Mouse (Mus musculus): ENCODE data around the gene Arid1b.

Arid1b gene

DNA sequence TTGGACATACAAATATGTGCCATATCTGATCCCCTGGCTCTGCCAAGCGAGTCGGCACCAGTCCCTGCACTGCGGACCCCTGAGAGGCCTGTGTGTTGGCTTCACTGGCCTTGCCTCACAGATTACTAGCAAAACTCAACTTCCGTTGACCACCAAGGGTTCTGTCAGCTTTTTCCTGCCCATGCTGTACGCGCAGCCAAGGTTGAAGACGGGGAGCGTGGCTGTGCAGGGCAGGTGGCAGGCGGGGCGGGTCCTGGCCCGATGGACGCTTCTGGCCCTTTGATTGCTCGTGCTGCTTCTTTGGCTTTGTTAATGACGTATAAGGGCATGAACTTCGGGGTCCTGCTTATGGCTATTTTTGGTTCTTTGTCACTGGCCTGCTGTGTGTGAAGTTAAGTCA is 253.6 kb downstream of the Arid1b start:
- DNase-seq (ENCODE audit: low spot score) = no peak

DNA sequence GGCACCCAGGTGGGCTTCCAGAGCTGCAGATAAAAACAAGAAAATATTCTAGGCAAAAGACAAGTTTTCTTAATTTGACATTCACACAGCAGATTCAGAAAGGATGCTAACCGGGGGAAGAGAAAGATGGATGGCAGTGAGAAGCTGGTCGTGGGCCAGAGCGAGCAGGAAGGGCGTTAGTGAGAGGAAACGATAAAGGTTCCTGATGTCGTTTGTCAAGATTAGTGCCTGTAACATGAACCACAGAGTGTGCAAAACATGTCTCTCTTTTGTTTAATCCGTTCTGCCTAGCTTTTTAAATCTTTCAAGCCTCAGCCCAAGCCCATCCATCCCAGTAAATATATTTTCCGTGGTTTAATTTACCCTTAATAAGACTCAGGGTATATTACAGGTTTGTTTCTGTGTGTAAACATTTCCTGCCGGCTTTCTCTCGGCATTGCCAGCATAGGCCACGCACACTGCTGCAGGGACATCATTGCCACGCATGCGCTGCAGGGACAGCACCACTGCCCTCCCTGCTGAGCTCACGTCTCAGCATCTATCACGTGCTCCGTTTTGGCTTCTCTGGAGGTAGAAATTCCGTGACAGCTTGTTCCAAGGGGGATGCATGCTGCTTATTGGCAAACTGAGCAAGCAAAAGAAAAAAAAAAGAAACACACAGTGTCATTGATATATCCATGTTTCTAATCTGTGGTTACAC is 255.0 kb downstream of the Arid1b start:
- no peak for DNase-seq (ENCODE audit: low spot score)

DNA sequence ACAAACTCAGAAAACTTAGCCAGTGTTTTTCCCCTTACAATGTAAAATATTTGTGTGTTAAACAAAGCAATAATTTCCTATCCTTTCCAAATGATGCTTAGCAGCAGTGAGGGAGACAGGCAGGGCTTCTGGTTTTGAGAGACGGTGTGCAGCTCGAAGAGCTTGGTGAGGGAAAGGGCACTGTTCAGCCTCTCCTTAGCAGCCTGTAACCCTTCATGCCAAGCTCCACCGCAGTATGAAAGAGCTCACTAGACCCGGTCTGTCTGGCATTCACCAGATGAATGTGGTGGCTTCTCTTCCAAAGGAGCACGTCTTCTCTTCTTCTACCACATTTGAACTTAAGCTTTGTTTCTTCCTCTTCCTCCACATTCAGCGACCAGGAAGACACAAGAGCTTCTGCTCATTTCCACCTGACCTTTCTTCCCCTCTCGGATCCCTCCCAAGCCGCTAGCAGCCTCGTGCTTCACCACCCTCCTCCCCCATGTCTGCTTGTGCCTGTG is 255.6 kb downstream of the Arid1b start:
- no peak for DNase-seq (ENCODE audit: low spot score)

DNA sequence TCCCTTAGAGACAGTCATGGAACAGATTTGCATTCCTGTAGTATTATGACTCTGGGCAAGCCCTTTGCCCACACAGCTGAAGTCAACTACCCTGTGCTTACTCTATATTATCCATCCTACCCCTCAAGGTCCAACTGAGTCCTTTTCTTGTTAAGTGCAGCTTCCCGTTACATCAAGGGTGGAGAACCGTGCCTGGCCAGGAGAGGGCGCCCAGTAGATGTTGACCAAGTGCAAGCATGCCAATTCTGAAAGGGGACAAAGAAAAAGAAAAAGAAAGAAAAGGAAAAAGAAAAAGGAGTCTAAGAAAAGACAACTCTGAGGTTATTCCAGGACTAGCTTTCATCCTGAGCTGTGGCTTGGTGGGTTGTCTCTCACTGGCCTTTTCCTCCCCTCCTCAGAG is 258.3 kb downstream of the Arid1b start:
- peak; percentile 71 for DNase-seq (ENCODE audit: low spot score)

DNA sequence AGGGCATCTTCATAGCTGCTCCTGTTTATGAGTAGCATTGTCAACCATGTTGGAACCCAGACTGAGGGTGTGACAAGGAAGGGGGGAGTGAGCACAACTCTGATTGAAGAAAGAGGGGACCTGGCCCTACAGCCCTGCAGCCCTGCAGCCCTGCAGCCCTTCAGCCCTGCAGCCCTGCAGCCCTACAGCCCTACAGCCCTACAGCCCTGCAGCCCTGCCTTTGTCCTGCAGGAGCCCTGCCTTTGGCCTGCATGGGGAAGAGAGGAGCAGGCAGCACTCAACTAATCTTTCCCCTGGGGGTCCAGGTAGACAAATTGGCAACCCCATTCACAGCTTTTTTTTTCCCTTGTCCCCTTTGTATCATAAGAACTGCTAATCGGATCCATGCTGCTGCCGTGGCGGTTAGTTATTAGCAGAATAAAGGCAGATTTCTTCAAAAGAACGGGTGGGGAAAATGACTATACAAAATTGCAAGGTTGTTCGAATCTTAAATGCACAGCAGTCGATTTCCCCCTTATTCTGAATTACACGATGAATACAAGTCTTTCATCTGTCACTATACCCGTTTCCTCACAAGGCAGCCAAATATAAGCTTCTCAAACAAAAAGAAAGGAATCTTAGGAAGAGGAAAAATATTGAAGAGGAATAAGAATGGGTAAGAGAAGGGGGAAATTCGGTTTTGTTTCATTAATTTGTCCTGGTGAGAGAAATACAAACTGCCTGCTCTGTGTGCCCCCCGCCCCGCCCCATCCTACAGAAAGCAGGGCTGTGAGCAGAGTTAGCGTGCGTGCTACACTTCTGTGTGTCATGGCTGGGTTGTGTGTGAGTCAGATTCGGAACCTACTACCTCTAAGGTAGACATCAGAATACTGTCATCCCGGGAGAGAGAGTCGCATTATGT is 260.8 kb downstream of the Arid1b start:
- DNase-seq (ENCODE audit: low spot score) = no peak

DNA sequence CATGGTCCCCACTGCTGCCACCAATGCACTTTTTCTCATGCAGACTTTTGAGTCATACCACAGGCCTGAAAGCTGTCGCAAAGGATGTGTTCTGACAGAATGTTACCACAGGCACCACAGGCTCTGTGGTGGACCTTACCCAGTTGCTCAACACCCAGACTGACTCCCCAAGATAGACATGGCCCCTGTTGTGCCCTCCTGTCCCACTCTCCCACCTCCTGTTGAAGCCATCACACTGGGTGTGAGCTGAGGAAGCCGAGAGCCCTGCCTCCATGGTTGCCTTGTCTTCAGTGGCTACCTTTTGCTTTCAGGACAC is 261.4 kb downstream of the Arid1b start:
- no peak for DNase-seq (ENCODE audit: low spot score)

DNA sequence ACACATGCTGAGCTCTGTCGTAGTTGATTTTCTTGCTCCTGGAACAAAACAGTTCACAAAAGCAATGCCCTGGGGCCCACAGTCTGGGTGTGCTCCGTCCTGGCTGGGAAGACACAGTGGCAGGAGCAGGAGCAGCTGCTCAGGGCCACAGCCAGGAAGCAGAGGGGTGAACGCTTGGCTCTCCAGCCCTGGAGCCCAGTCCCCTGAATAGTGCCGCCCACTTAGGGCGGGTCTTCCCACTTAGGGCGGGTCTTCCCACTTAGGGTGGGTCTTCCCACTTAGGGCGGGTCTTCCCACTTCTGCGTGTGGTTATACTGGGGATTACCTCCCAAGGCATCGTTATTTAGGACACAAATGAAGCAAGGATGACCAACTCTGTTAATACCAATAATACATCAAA is 264.8 kb downstream of the Arid1b start:
- DNase-seq (ENCODE audit: low spot score) = no peak

DNA sequence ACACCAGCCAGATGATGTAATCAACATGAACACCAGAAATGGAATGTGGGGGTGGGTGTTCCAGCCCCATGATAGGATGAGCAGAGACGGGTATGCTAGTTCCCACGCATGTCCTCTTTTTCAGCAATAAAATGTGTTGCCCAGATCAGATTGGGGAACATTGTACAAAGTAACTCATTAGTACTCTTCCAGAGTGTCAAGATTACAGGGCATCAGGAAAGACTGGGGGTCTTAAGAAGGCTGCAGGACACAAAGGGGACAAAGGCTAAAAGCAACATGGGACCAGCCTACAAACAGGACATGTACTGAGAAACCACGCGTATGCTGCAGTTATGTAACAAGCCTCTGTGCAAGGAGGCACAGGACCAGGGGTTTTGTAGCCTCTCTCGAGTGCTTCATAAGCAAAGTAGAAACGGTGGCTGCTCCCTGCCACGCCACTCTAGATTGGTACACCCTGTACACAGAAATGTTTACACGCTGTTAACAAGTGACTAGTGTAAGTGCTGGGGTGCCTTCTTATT is 267.1 kb downstream of the Arid1b start:
- DNase-seq (ENCODE audit: low spot score) = peak; percentile 53

DNA sequence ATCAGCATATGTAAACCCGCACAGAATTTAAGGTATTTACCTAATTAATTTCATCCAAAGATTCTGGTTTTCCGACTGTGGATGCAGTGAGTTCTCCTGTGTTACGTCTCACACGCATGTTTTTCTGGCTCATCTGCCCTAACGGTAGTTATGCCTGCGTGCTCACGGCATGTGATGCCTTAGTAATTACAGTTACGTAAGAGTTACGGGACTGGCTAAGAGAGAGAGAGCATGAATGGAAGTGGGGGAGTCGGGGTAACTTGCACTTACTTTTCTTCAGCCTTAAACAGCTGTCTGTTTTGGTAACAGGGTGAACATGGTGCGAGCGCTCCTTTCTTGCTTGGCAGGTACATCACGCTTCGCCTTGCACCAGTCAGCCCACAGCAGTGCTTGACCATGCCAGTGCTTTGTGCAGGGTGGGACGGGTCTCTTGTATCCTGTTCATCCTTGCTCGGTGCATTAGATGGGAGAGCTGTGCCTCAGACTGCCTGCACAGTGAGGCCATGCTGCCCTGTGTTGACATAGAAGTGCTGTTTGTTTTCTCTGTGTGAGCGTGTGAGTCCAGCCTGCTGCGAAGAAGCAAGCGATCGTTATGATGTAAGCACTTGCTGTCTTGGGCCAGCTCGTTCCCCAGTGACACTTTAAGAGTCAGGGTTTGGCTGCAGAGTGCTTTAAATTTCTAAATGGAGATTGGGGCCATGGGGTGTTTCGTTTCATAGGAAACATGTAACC is 267.9 kb downstream of the Arid1b start:
- DNase-seq (ENCODE audit: low spot score) = no peak

DNA sequence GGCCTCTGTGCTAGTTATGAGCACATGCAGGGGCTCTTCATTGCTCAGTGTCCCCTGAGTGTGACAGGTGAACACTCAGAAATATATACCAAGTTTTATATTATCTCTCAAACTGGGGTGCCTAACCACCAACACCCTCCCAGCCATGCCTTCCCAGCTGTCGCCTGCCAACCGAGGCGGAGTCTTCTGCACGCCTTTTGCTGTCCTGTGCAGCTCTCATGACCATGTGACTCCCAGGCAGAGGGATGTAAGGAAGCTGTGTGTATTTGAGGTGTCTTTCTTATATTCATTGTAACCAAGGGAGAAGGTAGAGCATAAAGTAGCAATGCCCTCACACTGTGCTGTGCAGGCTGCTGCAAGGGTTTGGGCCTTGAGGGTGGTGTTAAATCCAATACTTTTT is 268.7 kb downstream of the Arid1b start:
- no peak for DNase-seq (ENCODE audit: low spot score)

DNA sequence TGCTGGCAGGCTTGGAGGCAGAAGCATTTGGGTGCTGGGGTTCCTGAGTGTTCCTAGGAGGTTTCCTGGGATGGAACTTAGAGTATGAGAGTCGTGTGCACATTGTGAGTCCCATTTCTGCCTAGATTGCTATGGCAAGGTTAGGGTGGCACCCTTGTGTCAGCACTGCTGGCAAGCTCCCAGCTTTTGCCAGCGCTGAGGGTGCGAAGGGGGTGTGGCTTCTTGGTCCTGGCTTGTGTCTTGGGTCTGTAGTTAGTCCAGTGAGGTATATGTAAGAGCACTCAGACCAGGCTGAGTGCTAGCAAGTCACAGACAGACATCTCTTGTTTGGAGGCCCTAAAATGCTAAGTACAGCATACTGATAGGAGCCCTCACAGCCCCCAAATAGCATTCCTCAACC is 270.7 kb downstream of the Arid1b start:
- DNase-seq (ENCODE audit: low spot score) = no peak

DNA sequence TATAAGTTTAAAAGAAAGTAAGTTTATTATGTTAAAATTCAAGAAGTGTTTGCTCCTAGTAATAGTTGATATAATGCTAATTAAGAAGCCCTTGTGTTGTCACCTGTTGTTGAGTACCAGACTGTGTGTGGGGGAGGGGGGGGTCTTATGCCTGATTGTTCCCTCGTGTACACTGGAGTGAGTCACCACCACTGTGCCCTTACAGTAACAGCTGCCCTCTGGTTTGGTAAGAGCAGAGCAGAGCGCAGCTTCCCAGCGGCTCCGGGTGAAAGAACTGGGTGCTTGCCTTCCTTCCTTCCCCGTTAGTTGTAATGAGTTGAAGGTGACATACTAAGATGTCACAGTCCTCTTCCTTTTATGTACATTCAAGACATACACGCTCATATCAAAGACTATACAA is 271.5 kb downstream of the Arid1b start:
- DNase-seq (ENCODE audit: low spot score) = no peak

DNA sequence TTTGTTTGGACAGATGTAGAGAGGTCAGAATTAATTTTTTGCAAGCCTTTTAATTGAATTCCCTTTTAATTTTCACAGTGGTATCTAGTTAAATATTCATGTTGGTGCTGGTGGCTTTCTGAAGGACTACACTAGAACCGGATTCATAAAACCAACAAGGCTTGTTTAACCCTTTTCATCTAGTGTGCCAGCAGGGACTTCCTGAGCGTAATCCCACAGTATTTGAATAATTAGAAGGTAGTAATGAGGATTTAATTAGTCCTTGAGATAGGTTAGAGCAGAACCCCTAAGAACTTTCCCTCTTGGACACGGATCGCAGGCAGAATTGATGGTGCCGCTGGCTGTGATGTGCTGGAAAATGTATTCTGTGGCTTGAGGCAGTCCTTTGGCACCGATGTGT is 273.6 kb downstream of the Arid1b start:
- DNase-seq (ENCODE audit: low spot score) = no peak

DNA sequence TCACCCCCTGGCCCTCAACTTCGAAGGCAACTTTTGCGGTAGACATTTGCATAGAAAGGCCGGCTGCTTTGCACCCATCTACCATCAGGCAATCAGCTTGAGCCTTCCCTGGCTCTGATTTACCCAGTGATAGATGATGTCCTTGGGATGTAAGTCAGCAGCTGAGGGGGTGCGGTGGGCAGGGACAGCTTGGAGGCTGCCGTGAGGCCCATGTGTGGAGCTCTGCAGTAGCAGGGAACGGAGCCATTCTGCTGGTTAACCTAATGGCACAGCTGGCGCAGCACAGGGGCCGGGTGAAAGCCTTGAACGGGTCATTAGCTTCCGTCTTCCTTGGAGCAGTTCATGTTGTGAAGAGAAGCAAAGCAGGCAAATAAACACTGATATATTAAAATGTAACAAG is 275.2 kb downstream of the Arid1b start:
- DNase-seq (ENCODE audit: low spot score) = no peak

DNA sequence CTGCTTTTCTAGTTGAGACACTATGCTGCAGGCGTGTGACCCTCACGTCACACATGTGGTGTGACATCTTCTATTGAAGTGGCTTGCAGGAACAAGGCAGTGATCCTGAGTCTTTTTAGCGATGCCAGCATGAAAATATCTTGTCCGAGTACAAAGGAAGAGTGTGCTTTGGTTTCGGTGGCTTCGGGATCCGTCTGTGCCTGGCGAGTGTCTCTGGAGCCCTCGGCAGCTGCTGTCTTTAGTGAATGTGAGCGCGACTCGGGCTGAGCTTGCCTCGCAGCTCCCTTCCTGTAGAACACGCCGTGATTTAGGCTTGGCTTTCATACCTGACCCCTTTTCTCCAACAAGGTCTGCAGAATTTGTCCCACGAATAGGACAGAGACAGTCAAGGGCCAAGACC is 275.6 kb downstream of the Arid1b start:
- DNase-seq (ENCODE audit: low spot score) = no peak

DNA sequence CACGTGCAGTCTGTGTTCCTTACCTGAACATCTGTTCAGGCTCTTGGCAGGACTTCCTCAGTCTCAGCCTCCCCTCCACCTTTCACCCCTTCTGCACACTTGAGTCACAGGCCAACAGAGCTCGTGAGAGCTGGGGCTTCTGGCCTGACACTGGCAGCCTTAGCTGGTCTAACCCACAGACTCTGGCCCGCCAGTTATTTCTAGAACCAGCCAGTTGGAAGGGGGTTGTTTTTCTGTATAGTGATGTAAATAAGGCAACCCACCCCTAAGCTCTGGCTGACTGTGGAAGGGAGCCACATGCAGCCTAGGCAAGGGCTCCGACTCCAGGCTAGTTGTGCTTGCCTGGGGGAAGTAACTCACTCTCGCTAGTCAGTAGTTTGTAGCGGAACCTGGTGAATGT is 276.7 kb downstream of the Arid1b start:
- DNase-seq (ENCODE audit: low spot score) = no peak

DNA sequence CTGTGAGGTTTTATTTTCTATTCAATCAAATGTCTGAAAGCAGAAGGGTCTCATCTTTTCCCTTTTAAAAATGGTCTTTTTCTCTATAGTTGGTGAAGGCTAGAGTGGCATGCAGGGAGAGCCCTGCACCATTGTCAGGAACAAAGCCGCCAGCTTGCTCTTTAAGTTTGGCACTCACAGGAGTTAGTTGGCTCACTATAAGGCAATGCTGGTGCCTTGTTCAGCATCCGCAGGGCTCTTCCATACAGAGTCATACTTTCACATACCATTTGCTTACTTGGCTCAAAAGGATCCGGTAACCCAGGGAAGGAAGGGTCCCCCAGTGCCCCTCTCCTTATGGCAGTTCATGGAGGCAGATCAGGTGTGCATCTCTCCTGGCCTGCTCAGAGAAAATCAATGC is 279.0 kb downstream of the Arid1b start:
- no peak for DNase-seq (ENCODE audit: low spot score)

DNA sequence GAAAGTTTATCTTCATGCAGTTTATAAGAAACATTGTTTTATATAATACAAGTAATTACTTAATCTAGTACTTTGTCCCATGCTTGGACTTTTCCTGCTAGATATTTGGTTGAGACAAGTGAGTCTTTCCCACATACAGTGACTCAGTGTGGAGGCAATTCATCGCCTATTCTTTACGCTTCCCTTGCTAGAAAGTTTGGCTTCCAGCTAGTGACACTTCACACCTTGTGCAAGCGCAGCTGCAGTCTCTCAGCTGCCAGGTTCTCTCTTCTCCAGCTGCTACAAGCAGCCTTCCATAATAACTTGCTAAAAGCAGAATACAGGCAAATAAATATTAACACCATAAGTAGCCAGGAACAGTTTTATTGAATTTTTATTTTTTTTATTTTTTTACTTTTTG is 279.6 kb downstream of the Arid1b start:
- no peak for DNase-seq (ENCODE audit: low spot score)

DNA sequence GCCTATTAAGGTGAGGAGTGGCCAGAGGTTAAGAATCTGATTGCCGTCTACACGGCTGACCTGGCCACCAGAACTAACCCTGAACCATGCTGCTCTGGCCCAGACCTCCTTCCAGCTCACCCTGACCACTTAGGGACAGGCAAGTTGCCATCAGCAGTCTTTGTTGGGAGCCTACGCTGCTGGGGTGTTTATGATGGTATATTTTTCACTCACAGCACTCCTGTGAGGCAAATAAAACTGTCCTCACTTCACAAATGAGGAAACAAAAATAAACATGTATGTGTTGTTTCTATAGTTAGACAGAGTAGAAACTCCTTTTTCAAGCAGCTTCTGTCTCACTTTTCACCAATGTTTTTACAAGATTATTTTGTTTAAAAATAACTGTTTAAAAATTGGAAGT is 280.3 kb downstream of the Arid1b start:
- no peak for DNase-seq (ENCODE audit: low spot score)

DNA sequence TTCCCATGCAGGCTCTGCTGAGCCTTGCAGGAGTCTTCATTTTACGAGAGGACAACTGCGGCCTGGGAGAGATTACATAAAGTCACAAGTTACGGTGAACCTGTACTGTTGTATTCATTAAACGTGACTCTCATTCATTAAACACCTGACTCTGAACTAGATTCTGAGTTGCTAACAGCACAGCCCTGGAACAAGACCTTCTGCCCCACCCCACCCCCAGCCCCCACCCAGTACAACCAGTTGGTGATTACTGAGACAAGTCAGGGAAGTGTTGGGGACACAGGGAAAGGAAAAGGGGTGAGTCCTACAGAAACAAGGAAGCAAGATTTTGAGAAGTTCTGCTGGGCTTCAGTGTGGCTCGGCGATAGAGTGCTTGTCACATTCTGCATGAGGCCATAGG is 281.6 kb downstream of the Arid1b start:
- no peak for DNase-seq (ENCODE audit: low spot score)

DNA sequence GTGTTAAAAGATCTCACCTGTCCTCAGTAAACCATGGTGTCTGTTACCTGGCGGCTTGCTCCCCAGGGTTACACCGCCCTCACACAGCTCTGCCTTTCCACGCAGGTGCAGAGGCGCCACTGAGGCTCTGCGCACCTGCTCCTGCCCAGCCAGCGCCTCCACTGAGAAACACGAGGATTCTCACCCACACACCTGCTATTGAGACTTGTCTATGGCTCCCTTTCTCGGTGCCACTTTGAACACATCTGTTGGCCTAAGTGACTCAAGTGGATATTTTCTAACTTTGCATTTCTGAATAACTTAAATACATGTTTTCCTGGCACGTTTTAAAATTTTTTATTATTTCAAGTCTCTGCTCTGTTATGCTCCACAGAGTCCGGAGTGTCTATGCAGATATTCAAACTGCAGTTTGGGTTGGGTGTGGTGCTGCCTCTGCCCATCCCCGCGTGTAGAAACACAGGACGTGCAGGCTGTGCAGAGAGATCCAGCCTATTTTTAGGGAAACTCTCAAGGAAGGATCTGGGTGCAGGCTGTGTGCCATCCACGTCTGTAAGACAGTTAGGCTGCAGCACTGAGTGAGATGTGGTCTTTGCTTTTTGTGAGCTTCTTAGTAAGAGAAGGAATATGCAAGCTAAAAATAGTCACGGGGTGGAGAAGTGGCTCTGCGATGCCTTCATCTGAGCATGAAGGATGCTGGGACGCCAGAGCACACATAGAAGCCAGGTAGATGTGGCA is 283.2 kb downstream of the Arid1b start:
- DNase-seq (ENCODE audit: low spot score) = no peak

DNA sequence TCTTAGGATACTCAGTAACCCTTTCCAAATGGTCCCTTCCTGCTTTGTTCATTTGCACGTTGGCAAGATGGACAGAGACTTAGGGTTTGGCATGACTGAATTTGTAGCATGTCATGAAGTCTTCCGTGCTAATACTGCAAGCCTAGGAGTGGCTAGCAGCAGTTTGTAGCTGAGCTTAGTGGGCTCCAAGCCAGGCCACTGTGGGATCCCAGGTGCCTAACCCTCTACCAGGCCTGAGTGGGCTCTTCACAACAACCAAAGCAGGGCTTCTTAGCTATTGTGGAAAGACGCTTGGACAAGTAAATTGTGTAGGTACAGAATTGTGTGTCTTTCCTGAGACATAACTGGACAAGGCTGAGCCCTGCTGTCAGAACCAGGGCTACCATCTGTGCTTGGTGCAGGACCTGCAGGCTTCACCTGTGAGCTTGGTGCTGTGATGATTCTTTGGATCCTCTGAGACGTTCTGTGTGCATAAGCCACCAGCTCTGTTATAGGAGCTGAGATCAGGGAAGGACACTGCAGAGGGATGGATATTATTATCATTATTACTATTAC is 286.4 kb downstream of the Arid1b start:
- DNase-seq (ENCODE audit: low spot score) = no peak
